Mouse (Mus musculus) CH12.LX (cell line): Measurements from ENCODE around the gene Cdh7. TPM values are rescaled to one million over a fixed set of nuclear protein-coding genes. Genes with fewer than 3 reads are reported as not detected.

Experiments
- DNase-seq: peaks from one replicate; pipeline ENCODE4 v3.0.0-alpha.2; 2013; ENCODE audit errors: extremely low read depth
- H3K27ac ChIP-seq: 2 replicates; pipeline ENCODE4 v1.5.1; 2012; ENCODE audit warnings: low read depth, mild to moderate bottlenecking, control low read depth, moderate library complexity; ENCODE audit not compliant: insufficient read depth
- H3K27me3 ChIP-seq: replicated peaks from 2 replicates; pipeline ENCODE3; 2012; ENCODE audit warnings: inconsistent platforms
- H3K36me3 ChIP-seq, 2 experiments: replicated peaks in 1 of 2; 2 replicates each; pipeline versions ENCODE3 to v1.6.1; 2012; ENCODE audit warnings: inconsistent platforms in 1 of 2, low read length in 1 of 2, mild to moderate bottlenecking in 1 of 2, mixed read lengths in 1 of 2, moderate library complexity in 1 of 2; ENCODE audit not compliant: control insufficient read depth in 1 of 2, insufficient read depth in 1 of 2
- H3K4me1 ChIP-seq, 2 experiments: 2 replicates each; pipeline ENCODE4 v1.6.1; 2012; ENCODE audit warnings: inconsistent platforms in 1 of 2, moderate library complexity in 1 of 2; ENCODE audit not compliant: insufficient read depth in 2 of 2, control insufficient read depth in 1 of 2
- H3K4me2 ChIP-seq: 2 replicates; pipeline ENCODE4 v1.6.1; 2012; ENCODE audit warnings: low read depth, mild to moderate bottlenecking, control low read depth; ENCODE audit not compliant: poor library complexity, insufficient read depth, severe bottlenecking
- H3K4me3 ChIP-seq, 3 experiments: fragments of 150-350 bp in 1 of 3; sonication (generic) in 1 of 3; replicated peaks in 1 of 3; 2 replicates each; pipeline versions ENCODE3 to v1.5.1; 2011 to 2012; ENCODE audit warnings: low read depth in 2 of 3, low read length in 2 of 3, mild to moderate bottlenecking in 2 of 3, moderate library complexity in 2 of 3, control low read depth in 1 of 3, improper control_type of control experiment in 1 of 3, inconsistent platforms in 1 of 3, mixed read lengths in 1 of 3; ENCODE audit not compliant: poor library complexity in 1 of 3
- H3K79me2 ChIP-seq: replicated peaks from 2 replicates; pipeline ENCODE4 v1.6.1; 2012; ENCODE audit warnings: mild to moderate bottlenecking, moderate library complexity; ENCODE audit not compliant: control insufficient read depth, poor library complexity, insufficient read depth, severe bottlenecking; ENCODE audit errors: extremely low read depth
- H3K9ac ChIP-seq: 2 replicates; pipeline ENCODE4 v1.6.1; 2012; ENCODE audit warnings: low read depth, mild to moderate bottlenecking, control low read depth, moderate library complexity; ENCODE audit not compliant: insufficient read depth
- H3K9me3 ChIP-seq: replicated peaks from 2 replicates; pipeline ENCODE3; 2012; ENCODE audit warnings: low read length, inconsistent platforms, mixed read lengths
- BHLHE40 ChIP-seq: IDR thresholded peaks from 2 replicates; pipeline ENCODE4 v1.6.1; 2011; ENCODE audit warnings: mild to moderate bottlenecking, low read depth, low read length, improper control_type of control experiment
- E2F4 ChIP-seq: IDR thresholded peaks from 2 replicates; pipeline ENCODE4 v1.6.1; 2011; ENCODE audit warnings: low read depth, low read length, improper control_type of control experiment; ENCODE audit not compliant: insufficient replicate concordance
- EP300 ChIP-seq: IDR thresholded peaks from 2 replicates; pipeline ENCODE4 v1.6.1; 2011; ENCODE audit warnings: low read length, improper control_type of control experiment
- ETS1 ChIP-seq: conservative IDR thresholded peaks from 2 replicates; pipeline ENCODE4 v1.6.1; 2012; ENCODE audit warnings: low read depth, mild to moderate bottlenecking, inconsistent platforms, low read length, improper control_type of control experiment, moderate library complexity
- HCFC1 ChIP-seq: IDR thresholded peaks from 2 replicates; pipeline ENCODE4 v1.6.1; 2012; ENCODE audit warnings: low read depth, mild to moderate bottlenecking, inconsistent platforms, low read length, improper control_type of control experiment
- IRF4 ChIP-seq: IDR thresholded peaks from 2 replicates; pipeline ENCODE4 v1.6.1; 2014; ENCODE audit warnings: low read depth, mild to moderate bottlenecking, inconsistent platforms, low read length, improper control_type of control experiment
- JUND ChIP-seq: conservative IDR thresholded peaks from 2 replicates; pipeline ENCODE4 v1.6.1; 2011; ENCODE audit warnings: low read depth, low read length, improper control_type of control experiment
- MAZ ChIP-seq: IDR thresholded peaks from 2 replicates; pipeline ENCODE4 v1.6.1; 2012; ENCODE audit warnings: low read depth, mild to moderate bottlenecking, inconsistent platforms, low read length, improper control_type of control experiment, moderate library complexity
- MXI1 ChIP-seq: IDR thresholded peaks from 2 replicates; pipeline ENCODE4 v1.6.1; 2011; ENCODE audit warnings: mild to moderate bottlenecking, low read depth, low read length, improper control_type of control experiment
- NELFE ChIP-seq: IDR thresholded peaks from 2 replicates; pipeline ENCODE4 v1.6.1; 2011; ENCODE audit warnings: low read depth, low read length, improper control_type of control experiment
- NRF1 ChIP-seq: IDR thresholded peaks from 2 replicates; pipeline ENCODE4 v1.6.1; 2014; ENCODE audit warnings: low read depth, mild to moderate bottlenecking, inconsistent platforms, low read length, improper control_type of control experiment, moderate library complexity
- POLR2AphosphoS2 ChIP-seq: IDR thresholded peaks from 2 replicates; pipeline ENCODE4 v1.6.1; 2011; ENCODE audit warnings: low read depth, low read length, improper control_type of control experiment
- RCOR1 ChIP-seq: conservative IDR thresholded peaks from 2 replicates; pipeline ENCODE4 v1.6.1; 2012; ENCODE audit warnings: low read depth, mild to moderate bottlenecking, inconsistent platforms, low read length, improper control_type of control experiment
- SMC3 ChIP-seq: IDR thresholded peaks from 2 replicates; pipeline ENCODE4 v1.6.1; 2011; ENCODE audit warnings: low read depth, low read length, improper control_type of control experiment
- TBP ChIP-seq: conservative IDR thresholded peaks from 2 replicates; pipeline ENCODE4 v1.6.1; 2011; ENCODE audit warnings: low read depth, low read length, improper control_type of control experiment
- TCF12 ChIP-seq: IDR thresholded peaks from 2 replicates; pipeline ENCODE4 v1.6.1; 2014; ENCODE audit warnings: low read depth, mild to moderate bottlenecking, inconsistent platforms, low read length, improper control_type of control experiment
- USF1 ChIP-seq: IDR thresholded peaks from 2 replicates; pipeline ENCODE4 v1.6.1; 2014; ENCODE audit warnings: low read depth, mild to moderate bottlenecking, inconsistent platforms, low read length, improper control_type of control experiment
- USF2 ChIP-seq: conservative IDR thresholded peaks from 2 replicates; pipeline ENCODE4 v1.6.1; 2011; ENCODE audit warnings: low read depth, low read length, improper control_type of control experiment
- ZKSCAN1 ChIP-seq: IDR thresholded peaks from 2 replicates; pipeline ENCODE4 v1.6.1; 2012; ENCODE audit warnings: low read depth, inconsistent platforms, low read length, improper control_type of control experiment, borderline replicate concordance
- ZNF384 ChIP-seq: IDR thresholded peaks from 2 replicates; pipeline ENCODE4 v1.6.1; 2012; ENCODE audit warnings: low read depth, low read length, improper control_type of control experiment, inconsistent platforms
- dilution Hi-C: fragments of 300-500 bp; cut with MboI; formaldehyde crosslinking; loops from 2 replicates; pipeline ENCODE4 v1.14.3; 2020; ENCODE audit warnings: low sequenced_read_pairs; ENCODE audit not compliant: extremely low pct_unique_long_range_greater_than_20kb, extremely low pct_ligation_motif_present
- in situ Hi-C: fragments of 300-500 bp; cut with MboI; formaldehyde crosslinking; loops from 3 replicates; pipeline ENCODE4 v1.14.3; 2019; ENCODE audit warnings: low sequenced_read_pairs, low pct_ligation_motif_present, low pct_unique_long_range_greater_than_20kb, mixed read lengths
- polyA plus RNA-seq: library from polyadenylated mRNA; unstranded; fragments of >175 nt; gene quantifications from 2 replicates; pipeline ENCODE4 v1.2.1, GENCODE M21; 2012; ENCODE audit warnings: low read depth; ENCODE audit not compliant: insufficient read length
- total RNA-seq, 2 experiments: library from RNA; depleted of rRNA; stranded (reverse); fragments of 300-350 nt in 1 of 2; fragments of >200 nt in 1 of 2; gene quantifications; 2 replicates each; pipeline ENCODE4 v1.2.3; 2012 to 2014

Cdh7 gene
- total and polyA plus RNA-seq, 3 experiments, result not detected

- Histone ChIP-seq H3K9ac (no peak overlapping the region), H3K27ac (no peak overlapping the region), H3K9me3 (peaks cover 28% of the 10 kb centered on the region), H3K4me2 (no peak overlapping the region), H3K4me1 (no peaks in the 10 kb centered on the region), H3K27me3 (no peaks in the 10 kb centered on the region), H3K79me2 (no peaks in the 10 kb centered on the region), H3K36me3 (no peaks in the 10 kb centered on the region), H3K4me3 (no peak overlapping the region)
- dilution Hi-C loops (no loop called here), in situ Hi-C loops (no loop called here)
- DNase-seq, result no peak
- no peak for TF ChIP-seq NRF1
- TF ChIP-seq MAZ, result no peak
- no peak for TF ChIP-seq ZKSCAN1
- no peak for TF ChIP-seq EP300
- no peak for TF ChIP-seq IRF4
- no peak for TF ChIP-seq SMC3
- no peak for TF ChIP-seq USF1
- TF ChIP-seq USF2, result no peak
- no peak for TF ChIP-seq MXI1
- no peak for TF ChIP-seq TBP
- no peak for TF ChIP-seq RCOR1
- no peak for TF ChIP-seq POLR2AphosphoS2
- no peak for TF ChIP-seq TCF12
Measured at GRCm38 (mm10) chr1:109983537-109983912, 1.3 kb downstream of the Cdh7 start.

DNA sequence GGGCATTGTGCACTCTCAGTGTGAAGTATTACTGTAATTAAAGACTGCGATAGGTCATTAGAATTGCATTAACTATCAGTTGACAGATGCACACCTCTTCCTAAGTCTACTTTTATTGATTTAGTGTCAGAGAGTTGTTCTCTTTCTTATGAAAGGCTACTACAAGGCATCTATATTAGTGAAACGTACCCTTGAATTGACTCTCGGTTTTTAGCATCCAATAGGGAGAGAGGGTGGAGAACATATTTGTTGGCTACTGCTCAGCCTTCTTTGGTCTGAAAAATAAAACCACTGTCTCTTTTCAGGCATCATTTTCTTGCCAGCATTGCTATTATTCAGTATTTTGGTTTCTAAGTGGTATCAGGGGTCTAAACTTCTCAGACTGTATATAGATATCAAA is 2.5 kb downstream of the Cdh7 start:
- TF ChIP-seq ZNF384 (no peak), SMC3 (no peak), EP300 (no peak), ETS1 (no peak), USF1 (no peak), HCFC1 (no peak), JUND (no peak), TBP (no peak), TCF12 (no peak), E2F4 (no peak), BHLHE40 (no peak), ZKSCAN1 (no peak), NELFE (no peak)
- TF ChIP-seq, all 38 proteins: peak for 0
- no peak overlapping the region for H3K9ac ChIP-seq
- H3K79me2 ChIP-seq, result no peaks in the 10 kb centered on the region
- no peaks in the 10 kb centered on the region for H3K4me1 ChIP-seq
- H3K4me3 ChIP-seq, result no peak overlapping the region
- H3K4me2 ChIP-seq, result no peak overlapping the region
- dilution Hi-C loops (no loop called here), in situ Hi-C loops (no loop called here)
- peaks cover 29% of the 10 kb centered on the region for H3K9me3 ChIP-seq
- no peak for DNase-seq
- no peaks in the 10 kb centered on the region for H3K36me3 ChIP-seq
- H3K27ac ChIP-seq, result no peak overlapping the region
- no peaks in the 10 kb centered on the region for H3K27me3 ChIP-seq
